Mouse (Mus musculus): ENCODE results near the gene Epor.

Gene Epor

GRCm38 (mm10) chr9:21909474-21910223, 53.7 kb downstream of the Epor start:
- no peak for DNase-seq (ENCODE audit: inconsistent ontology term)

Data from Muller cell, postnatal 12 days (primary cell).